Mouse (Mus musculus): ENCODE measurements at regions not wholly inside any gene's neighbourhood (a gene's known extent, or its start where the extent isn't known, plus 50 kb on each side); places are given as distances from the start of the nearest gene placed in this dataset.

DNA sequence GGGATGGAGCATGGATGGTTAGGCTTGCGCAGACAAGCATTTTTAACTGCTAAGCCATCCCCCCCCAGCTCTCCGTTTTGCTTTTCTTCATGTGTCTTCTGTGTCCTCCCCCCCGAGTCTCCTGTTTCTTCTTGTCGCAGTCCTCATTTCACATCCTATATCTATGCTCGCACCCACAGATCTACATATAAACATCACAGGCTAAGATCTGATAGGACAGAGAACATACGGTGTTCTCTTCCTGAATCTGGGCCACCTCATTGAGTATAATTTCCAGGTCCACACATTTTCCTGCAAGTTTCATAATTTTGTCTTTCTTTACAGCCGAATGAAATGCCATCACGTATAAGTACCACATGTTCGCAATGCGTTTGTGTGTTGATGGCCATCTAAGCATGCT lies 168.7 kb downstream of the Zfp36l1 start:
- no peak for DNase-seq (ENCODE audit: low read depth, low spot score)

- peak; percentile 69 for DNase-seq (ENCODE audit: low read depth, low spot score)
Observed at GRCm38 (mm10) chr12:79942563-79943131, 170.2 kb downstream of the Zfp36l1 start.

DNA sequence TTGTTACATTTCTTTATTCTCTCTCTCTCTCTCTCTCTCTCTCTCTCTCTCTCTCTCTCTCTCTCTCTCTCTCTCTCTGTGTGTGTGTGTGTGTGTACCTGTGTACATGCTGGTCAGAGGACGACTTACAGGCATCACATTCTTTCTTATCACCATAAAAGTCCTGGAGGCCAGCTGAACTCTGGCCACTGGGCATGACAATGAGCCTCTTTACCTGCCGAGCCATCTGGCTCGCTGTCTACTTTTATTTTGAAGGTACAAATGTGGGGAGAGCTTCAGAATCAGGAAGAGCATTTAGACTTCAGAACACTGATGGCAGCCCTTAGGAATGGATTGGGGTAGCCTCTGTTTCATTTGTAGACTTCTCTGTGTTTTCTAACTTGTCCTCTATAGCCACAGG lies 171.0 kb downstream of the Zfp36l1 start:
- DNase-seq (ENCODE audit: low read depth, low spot score) = no peak

DNA sequence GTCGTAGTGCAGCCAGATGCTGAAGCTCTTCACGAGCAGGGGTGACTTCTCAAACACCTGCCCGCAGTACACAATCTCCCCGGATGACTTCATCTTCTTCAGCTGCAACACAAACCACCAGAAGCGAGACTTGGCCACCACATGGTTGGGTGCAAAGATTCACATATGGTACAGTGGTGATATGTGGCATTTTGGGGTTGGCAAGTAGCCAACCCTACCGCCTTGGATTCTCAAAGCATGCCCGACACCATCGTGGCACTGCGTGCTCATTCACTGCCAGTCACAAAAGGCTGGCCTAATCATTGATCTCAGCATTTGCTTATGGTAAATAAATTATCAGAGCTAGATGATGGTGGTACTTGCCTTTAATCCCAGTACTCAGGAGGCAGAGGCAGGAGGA lies 173.4 kb downstream of the Zfp36l1 start:
- no peak for DNase-seq (ENCODE audit: low read depth, low spot score)

GRCm38 (mm10) chr12:79937876-79938275 lies 174.9 kb downstream of the Zfp36l1 start:
- DNase-seq (ENCODE audit: low read depth, low spot score) = no peak

GRCm38 (mm10) chr12:79936698-79937097 lies 176.1 kb downstream of the Zfp36l1 start:
- peak; percentile 98 for DNase-seq (ENCODE audit: low read depth, low spot score)

DNA sequence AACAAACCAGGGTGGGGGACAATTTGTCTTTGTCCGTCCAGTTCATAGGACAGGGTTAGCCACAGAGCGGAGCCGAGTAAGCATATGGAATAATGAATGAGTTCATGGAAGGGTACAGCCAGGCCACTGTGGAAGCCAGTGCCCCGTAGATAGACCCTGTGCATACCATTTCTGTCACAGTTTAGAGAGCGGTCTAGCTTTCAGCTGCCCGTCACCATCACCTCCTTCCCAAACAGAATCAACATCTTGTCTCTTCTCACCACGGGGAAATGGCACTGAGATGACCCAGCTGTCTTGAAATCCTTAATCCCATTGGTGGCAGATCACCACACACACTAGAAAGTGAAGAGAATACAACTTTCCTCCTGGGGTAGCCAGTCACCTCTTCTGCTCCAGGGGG lies 178.7 kb downstream of the Zfp36l1 start:
- DNase-seq (ENCODE audit: low read depth, low spot score) = no peak

DNA sequence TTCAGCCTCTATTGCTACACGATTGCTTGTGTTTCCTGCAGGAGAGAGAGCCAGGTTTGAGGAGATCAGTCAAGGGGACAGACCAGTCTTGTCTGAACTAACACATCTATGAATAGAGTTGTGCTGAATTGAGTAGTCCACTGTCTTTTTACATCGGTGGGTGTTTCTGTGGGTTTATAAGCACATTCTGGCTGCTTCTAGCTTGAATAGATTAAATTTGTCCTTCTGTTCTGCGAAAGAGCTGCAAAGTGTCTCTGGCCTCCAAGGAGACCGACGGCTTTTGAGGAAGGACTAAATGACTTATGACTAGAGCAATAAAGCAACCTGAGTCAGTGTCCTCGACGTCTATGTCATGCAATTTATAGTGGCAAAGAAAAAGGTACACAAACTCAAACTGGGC lies 179.9 kb downstream of the Zfp36l1 start:
- DNase-seq (ENCODE audit: low read depth, low spot score) = no peak

DNA sequence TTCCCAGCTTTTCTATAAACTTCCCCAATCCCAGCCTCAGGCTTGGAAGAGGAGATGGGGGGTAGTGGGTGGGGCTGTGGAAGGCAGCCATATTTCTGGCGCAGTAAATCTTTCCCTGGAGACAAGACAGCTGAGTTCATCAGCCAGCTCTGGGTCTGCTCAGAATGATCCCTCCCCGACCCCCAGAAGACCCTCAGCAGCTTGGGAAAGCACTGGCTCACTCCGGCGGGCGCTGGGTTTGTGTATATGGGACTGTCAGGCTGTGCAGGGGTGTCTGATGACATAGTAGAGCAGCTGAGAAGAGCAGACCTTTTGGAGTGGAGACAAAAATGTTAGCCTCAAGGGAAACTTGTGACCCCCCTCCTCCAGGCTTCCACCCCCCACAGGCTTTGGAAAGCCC lies 181.4 kb downstream of the Zfp36l1 start:
- no peak for DNase-seq (ENCODE audit: low read depth, low spot score)

DNA sequence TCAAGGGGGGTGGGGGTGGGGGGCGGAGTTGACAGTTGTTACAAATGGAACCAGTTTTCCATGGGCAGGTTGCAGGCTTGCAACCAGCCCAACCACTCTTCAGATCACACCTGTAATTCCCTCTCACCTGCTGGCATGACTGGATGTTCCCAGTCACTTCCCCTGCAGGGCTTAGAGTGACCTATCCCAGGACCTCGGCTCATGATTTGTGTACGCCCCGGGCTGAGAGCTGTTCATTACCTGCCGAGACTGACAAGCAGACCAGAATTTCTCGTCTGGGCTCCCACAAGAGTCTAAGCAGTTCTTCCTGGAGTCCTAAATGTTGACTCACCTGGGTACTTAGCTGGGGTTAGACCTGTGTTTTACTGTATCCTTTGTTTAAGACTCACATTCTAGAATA lies 183.0 kb downstream of the Zfp36l1 start:
- DNase-seq (ENCODE audit: low read depth, low spot score) = no peak

GRCm38 (mm10) chr12:79928739-79929380 lies 184.0 kb downstream of the Zfp36l1 start:
- DNase-seq (ENCODE audit: low read depth, low spot score) = peak; percentile 93

- peak; percentile 73 for DNase-seq (ENCODE audit: low read depth, low spot score)
Observed at GRCm38 (mm10) chr12:79928298-79928697, 184.5 kb downstream of the Zfp36l1 start.

DNA sequence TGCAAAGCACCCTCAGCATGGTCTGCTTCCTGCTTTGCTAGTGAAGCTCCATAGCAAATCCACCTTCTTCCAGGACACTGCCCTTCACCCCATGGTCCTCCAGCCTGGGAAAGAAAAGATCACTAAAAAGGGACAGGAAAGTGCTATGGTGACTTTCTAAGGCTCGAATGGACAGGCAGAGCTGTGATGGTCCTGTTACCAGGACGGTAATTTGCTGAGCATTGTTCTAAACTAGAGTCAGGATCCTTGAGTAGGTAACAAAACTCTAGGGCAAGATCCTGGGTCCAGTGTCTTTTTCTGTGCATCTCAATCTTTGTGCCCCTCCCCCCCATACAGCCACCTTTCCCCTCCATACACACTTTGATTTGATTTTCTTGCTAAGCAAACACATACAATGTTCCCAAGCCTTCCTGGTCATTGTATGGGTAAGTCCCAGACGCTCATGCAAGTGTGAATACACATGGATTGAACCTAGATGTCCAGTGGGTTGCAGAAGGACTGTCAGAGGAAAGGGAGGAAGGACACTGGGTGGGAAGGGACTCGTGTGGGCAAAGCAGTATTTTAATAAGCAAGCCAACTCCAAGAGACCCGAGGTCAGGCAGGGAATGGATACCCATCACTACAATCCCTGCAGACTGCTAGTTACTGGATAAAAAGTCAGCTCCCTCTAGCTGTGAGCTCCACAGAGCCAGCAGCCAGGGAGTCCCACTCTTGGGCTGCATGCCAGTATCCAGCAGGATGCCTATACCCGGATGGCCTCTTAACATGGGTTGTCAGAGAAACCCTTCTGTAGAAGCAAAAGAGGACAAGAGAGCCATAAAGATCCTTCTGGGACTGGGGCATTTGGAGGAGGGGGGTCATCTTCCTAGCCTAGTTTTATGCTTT lies 186.9 kb downstream of the Zfp36l1 start:
- DNase-seq (ENCODE audit: low read depth, low spot score) = peak; percentile 77

DNA sequence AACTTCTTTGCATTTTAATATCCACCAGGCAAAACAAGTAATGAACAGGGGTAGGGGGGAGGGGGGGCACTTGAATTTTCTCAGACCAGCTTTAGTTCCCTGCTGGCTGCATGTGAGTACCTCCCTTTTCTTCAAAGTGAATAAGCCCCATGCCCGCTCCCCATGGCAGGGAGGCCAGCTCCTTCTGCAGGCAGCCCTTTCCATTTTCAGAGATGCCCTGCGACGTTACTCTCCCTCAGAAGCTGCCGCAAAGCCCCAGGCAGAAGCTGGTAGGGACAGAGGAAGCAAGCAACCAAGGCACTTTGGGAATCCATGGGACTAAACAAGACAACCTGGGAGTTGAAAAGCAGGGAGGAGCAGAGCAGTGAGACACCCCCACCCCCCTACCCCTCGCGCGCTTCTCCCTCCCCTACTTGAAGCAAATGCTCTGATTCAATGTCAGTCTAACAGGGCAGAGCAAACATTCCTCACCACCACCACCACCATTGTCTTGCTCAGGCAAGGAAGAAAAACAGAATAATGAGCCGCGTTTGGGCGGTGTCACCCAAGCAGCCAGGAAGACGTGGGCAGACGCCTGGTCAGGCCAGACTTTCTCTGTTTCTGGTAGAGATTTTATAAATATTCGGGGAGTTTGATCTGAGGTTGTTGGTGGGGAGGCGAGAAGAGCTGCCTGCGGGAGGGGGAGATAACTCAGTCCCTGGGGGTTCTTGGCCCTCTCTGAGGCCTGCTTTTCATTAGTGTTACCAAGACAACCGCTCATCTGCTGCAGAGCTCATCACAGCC lies 187.7 kb downstream of the Zfp36l1 start:
- DNase-seq (ENCODE audit: low read depth, low spot score) = peak; percentile 75

DNA sequence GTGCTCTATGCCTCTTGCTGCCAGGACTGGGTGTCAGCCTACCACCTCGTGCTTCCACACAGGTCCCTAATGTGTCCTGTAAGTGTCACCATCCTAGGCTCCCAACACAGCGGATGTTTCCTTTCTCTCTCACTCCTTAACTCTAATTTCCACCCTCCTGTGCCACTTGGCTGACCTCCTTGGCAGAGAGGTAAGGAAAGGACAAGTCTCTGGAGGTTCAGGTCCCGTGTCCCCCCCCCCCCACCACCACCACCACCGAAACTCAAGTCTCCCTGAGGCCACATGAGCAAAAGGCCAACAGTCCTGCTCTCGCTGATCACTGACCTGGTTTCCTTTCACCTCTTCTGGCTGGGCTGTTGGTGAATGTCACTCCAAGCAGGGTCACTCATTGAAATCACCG lies 189.0 kb downstream of the Zfp36l1 start:
- DNase-seq (ENCODE audit: low read depth, low spot score) = no peak

GRCm38 (mm10) chr12:79921786-79922185 lies 191.0 kb downstream of the Zfp36l1 start:
- DNase-seq (ENCODE audit: low read depth, low spot score) = no peak

GRCm38 (mm10) chr12:79918983-79919382 lies 193.8 kb downstream of the Zfp36l1 start:
- no peak for DNase-seq (ENCODE audit: low read depth, low spot score)

DNA sequence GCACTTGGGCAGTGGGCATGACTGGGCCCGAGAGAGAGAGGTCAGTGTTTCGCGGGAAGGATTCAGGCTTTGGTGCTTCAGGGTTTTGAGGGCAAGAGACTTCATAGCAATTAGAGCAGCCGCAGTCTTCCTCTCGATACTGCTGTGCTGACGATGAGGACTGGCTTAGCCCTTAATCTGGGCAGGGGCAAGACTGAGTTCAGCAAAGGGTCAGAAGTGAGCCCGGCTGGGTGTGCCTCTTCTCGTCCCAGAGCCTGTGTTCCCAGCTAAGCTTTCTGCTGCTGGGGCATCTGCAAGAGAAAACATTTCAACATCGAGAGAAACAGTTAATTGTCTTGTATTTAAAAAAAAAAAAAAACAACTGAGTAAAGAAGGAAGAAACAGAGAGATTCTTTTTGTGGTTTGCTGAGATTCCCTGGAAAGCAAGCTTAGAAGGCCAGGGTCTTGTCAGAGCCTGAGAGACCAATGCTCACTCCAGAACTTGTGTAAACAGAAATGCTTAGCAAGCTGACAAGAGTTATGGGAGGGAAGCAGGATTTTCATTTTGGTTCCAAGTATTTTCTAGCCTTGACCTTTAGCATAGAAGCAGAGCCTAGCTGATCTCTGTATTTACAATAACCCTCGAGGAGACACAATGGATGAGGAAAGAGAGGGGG lies 195.1 kb downstream of the Zfp36l1 start:
- DNase-seq (ENCODE audit: low read depth, low spot score) = peak; percentile 64

DNA sequence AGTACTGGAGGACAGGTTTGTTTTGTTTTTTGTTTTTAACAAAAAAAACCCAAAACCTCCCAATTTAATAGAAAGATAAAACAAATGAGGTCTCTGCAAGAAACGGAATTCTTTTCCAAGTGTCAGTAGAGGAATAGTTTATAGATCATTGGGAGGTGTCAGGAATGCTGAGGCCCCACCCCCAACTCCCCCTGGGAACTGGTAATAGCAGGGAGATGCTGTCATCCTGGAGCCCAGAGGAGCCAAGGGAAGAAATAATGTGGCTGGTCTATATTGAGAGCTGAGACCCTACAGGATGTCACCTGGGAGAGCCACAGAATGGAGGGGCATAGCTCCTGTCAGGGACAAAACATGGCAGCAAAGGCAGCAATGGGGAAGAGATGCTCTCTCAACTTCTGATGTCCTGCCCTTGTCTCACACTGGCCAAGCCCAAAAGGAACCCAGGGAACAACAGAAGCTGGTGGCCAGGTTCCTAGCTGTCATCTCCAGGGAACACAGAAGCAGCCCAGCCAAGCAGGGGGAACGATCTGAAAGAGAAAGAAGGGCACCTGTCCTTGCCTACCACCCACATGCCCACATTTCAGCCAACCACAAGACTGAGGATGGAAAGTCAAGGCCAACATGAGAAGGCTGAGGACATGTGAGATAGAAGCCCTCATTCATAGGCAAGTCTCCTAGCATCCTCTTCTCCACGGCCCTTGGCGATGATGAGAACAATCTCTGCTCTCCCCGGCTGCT lies 195.7 kb downstream of the Zfp36l1 start:
- DNase-seq (ENCODE audit: low read depth, low spot score) = no peak

- no peak for DNase-seq (ENCODE audit: low read depth, low spot score)
Observed at GRCm38 (mm10) chr12:79913898-79914297, 198.9 kb downstream of the Zfp36l1 start.
